Mouse (Mus musculus): ENCODE measurements around the gene Dkc1.

The Dkc1 gene

DNA sequence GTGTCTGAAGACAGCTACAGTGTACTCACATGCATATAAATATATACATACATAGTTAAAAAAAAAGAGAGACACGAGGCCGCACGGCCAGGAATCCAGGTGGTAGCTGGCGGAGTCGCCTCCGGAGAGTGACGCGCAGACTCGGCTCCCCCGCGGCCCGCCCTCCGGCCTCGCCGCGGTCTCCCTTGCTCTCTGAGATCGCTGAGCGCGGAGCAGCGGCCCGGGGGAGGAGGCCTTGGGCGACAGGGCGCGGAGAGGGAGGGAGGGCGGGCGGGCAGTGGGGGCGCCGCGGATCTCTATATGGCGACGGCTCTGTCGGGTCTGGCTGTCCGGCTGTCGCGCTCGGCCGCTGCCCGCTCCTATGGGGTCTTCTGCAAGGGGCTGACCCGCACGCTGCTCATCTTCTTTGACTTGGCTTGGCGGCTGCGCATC, 47.5 kb downstream of the Dkc1 start:
- peak; percentile 10 for DNase-seq

DNA sequence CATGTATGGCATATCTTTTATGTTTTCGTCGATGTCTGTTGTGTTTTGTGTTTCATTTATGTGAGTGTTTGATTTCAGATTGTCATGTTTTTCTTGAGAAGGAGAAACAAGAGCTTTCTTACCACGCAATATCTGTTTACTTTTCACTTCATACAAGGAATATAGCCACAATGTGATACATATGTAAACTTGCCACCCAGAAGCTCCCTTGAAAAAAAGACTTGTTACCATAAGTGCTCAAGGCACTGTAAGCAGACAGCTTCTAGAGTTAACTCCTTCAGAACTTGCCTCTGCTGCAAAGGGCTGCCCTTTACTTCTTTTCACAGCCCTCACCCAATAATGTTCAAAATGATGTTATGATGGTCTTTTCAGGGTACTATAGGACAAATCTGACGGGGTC, 52.8 kb downstream of the Dkc1 start:
- no peak for DNase-seq

DNA sequence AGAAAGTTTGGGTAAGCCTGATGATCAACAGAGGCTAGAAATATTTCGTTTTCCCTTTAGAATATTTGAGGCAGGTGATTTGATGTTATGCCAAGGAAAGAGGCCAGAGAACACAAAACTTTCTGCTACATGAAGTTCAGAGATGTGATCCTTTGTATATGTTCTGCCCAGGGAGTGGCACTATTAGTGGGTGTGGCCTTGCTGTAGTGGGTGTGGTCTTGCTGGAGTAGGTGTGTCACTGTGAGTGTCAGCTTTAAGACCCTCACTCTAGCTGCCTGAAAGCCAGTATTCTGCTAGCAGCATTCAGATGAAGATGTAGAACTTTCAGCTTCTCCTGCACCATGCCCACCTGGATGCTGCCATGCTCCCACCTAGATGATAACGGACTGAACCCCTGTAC, 54.6 kb downstream of the Dkc1 start:
- no peak for DNase-seq

DNA sequence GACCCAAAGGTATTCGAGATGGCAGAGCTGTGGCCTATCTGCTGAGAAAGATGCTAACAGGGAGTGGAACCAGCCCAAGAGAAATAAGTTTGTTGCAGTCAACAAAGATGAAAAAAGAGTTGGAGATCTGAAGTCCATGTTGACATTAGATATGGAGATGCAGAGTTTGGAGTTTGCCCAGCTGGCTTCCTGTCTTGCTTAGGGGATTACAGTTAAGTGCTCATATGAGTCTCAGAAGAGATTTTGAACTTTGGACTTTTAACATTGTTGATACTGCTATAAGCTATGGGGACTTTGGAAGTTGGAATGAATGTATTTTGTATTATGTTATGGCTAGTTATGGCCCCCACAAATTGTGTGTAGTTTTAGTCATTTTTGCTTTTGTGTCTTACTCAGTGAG, 56.6 kb downstream of the Dkc1 start:
- no peak for DNase-seq

DNA sequence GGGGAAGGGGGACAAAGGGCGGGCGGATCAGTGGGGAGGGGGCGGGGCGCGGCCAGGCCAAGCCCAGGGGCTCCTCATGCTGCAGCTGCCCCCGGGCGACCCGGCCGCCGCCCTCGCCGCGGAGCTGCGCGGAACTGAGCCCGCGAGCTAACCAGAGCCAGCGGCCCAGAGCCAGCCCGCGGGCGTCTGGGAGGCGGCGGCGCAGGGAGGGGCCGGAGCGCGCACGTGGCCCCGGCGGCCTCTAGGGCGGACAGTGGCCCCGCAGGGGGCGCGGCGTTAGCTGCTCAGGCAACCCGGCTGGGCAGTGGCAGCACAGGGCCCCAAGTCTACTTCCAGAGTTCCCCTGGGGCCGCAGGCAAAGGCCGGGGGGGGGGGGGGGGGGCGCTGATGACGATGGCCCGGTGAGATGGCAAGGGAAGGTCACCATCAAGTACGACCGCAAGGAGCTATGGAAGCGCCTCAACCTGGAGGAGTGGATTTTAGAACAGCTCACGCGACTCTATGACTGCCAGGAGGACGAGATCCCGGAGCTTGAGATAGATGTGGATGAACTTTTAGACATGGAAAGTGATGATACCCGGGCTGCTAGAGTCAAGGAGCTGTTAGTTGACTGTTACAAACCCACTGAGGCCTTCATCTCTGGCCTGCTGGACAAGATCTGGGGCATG, 60.1 kb downstream of the Dkc1 start:
- peak; percentile 29 for DNase-seq

Data from lung, postnatal 36 days (tissue).